Mouse (Mus musculus) embryonic facial prominence, embryonic 12.5 days (tissue): Measurements from ENCODE around the gene Maml3. TPM values are rescaled to one million over a fixed set of nuclear protein-coding genes. Genes with fewer than 3 reads are reported as not detected.

Experiments
- ATAC-seq: fragments of 200-750 bp; cut with Nextera tagmentation; 2 replicates; pipeline ENCODE4 v1.8.0; 2017; ENCODE audit not compliant: insufficient number of reproducible peaks, insufficient read depth, low FRiP score, low TSS enrichment
- H3K27ac ChIP-seq: fragments of 300-500 bp; sonication (generic); 2 replicates; pipeline ENCODE4 v1.5.1; 2016; ENCODE audit warnings: mild to moderate bottlenecking
- H3K27me3 ChIP-seq: fragments of 300-500 bp; sonication (generic); 2 replicates; pipeline ENCODE4 v1.6.1; 2016; ENCODE audit warnings: mild to moderate bottlenecking, moderate library complexity
- H3K36me3 ChIP-seq: fragments of 300-500 bp; sonication (generic); 2 replicates; pipeline ENCODE4 v1.6.1; 2016; ENCODE audit warnings: mild to moderate bottlenecking
- H3K4me1 ChIP-seq: fragments of 300-500 bp; sonication (generic); 2 replicates; pipeline ENCODE4 v1.6.1; 2016
- H3K4me2 ChIP-seq: fragments of 300-500 bp; sonication (generic); replicated peaks from 2 replicates; pipeline ENCODE4 v1.6.1; 2016; ENCODE audit warnings: mild to moderate bottlenecking, moderate library complexity
- H3K4me3 ChIP-seq: fragments of 300-500 bp; sonication (generic); 2 replicates; pipeline ENCODE4 v1.5.1; 2016; ENCODE audit warnings: mild to moderate bottlenecking
- H3K9ac ChIP-seq: fragments of 300-500 bp; sonication (generic); 2 replicates; pipeline ENCODE4 v1.6.1; 2016; ENCODE audit warnings: mild to moderate bottlenecking, moderate library complexity
- H3K9me3 ChIP-seq: fragments of 300-500 bp; sonication (generic); 2 replicates; pipeline ENCODE4 v1.6.1; 2016; ENCODE audit warnings: mild to moderate bottlenecking, moderate library complexity
- WGBS: fragments of 180-500 bp; shearing (Covaris S2); methylation state at CpG from one replicate; pipeline ENCODE4 v1.1.7; 2016; 5-methylcytosine and 5-hydroxymethylcytosine counted together
- polyA plus RNA-seq: library from polyadenylated mRNA; unstranded; fragments of >200 nt; fragmentation: Nextera tagmentation; extraction: Ambion mirVana; gene quantifications from 2 replicates; pipeline ENCODE4 v1.2.1, GENCODE M21; 2016

Gene Maml3
- polyA plus RNA-seq, 1 experiment from 2014 or later = 6.4 TPM

DNA sequence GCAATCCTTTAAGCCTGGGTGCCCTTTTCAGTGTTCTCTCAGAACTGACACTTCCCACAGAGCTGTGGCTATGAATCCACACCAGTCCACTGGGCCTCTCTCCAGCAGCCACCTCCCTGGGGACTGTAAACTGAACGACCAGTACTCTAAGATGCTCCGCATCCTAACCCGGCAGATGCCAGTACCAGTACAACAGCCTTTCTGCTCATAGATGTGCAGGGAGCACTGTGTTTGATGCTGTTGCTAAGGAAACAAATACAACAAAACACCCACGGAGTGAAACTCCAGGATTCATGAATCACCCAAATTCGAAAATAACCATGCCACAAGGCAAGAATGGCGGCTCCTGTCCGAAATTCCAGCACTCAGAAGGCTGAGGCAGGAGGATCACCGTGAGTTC lies 163.1 kb downstream of the Maml3 start:
- peaks cover 4% of the 10 kb centered on the region; the same call in 1 of the 2 replicates for H3K4me1 ChIP-seq
- no peaks in the 10 kb centered on the region for H3K9me3 ChIP-seq
- no peak overlapping the region for H3K4me3 ChIP-seq
- no peak overlapping the region for H3K9ac ChIP-seq
- no peaks in the 10 kb centered on the region for H3K36me3 ChIP-seq
- no peak overlapping the region for H3K27ac ChIP-seq
- whole genome bisulfite sequencing = 89% methylated on average over 8 of the region's 8 CpGs
- no peak overlapping the region for H3K4me2 ChIP-seq
- no peaks in the 10 kb centered on the region for H3K27me3 ChIP-seq
- no peak for ATAC-seq

DNA sequence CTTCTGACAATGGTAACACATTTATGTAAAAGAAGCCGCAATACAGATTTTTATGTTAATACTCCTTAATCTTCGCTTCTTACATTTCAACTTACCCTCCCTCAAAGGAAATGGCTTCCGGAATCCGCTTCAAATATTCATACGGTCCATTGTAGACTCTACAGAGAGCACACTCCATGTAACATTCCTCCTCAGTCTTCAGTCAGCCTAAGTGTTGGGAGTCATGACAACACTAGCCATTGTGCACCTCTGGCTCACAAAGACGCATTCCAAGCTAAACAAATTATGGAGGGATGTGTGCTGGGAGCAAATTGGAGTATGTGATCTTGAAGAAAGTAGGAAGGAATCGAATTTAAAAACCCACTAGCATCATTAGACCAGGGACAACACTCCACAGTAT lies 165.0 kb downstream of the Maml3 start:
- no peaks in the 10 kb centered on the region for H3K36me3 ChIP-seq
- H3K9ac ChIP-seq = no peak overlapping the region
- no peaks in the 10 kb centered on the region for H3K27me3 ChIP-seq
- 88% methylated on average over 7 of the region's 7 CpGs for WGBS
- H3K4me2 ChIP-seq = no peak overlapping the region
- no peaks in the 10 kb centered on the region for H3K9me3 ChIP-seq
- H3K4me1 ChIP-seq = no peaks in the 10 kb centered on the region
- no peak overlapping the region for H3K27ac ChIP-seq
- H3K4me3 ChIP-seq = no peak overlapping the region
- no peak for ATAC-seq

DNA sequence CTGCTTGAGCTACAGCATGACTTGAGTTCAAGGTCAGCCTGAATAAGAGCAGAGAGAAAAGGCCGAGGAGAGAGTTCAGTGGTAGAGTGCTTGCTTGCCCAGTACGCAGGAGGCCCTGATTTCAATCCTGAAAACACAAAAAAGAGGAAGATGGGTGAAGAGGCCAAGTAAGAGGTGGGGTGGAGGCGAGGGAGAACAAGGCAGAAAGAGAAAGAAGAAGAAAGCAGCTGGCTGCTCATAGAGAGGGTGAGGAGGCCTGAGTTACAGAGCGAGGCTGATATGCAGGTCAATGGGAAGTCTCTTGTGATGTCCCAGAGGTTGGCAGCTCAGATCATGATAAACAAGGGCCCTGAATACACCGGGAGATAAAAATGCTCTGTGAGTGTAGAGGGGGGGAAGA lies 165.8 kb downstream of the Maml3 start:
- no peak overlapping the region for H3K27ac ChIP-seq
- H3K9ac ChIP-seq = no peak overlapping the region
- H3K27me3 ChIP-seq = no peaks in the 10 kb centered on the region
- no peak overlapping the region for H3K4me3 ChIP-seq
- ATAC-seq = no peak
- no peak overlapping the region for H3K4me2 ChIP-seq
- no peaks in the 10 kb centered on the region for H3K4me1 ChIP-seq
- H3K36me3 ChIP-seq = no peaks in the 10 kb centered on the region
- 80% methylated on average over 5 of the region's 5 CpGs for WGBS
- no peaks in the 10 kb centered on the region for H3K9me3 ChIP-seq

DNA sequence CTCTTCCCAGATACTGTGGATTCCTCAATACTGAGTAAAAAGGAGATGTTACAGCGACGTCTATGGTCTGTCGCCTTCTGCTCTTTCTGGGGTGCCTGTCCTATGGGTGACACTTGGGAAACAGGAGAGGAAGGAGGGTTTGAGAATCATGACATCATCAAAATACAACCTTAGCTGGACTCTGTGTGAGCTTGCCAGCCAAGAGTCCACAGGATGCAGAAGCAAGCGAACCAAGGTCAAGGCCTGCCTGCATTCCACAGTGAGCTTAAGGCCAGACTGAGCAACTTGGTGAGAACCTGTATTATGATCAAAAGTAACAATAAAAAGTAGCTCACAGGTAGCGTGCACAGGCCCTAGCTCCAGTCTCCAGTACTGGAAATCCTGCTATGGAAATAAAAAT lies 167.7 kb downstream of the Maml3 start:
- ATAC-seq = no peak
- WGBS = 92% methylated on average over 5 of the region's 5 CpGs
- Histone ChIP-seq H3K27me3 (no peaks in the 10 kb centered on the region), H3K9ac (no peak overlapping the region), H3K4me1 (no peaks in the 10 kb centered on the region), H3K4me2 (no peak overlapping the region), H3K27ac (no peak overlapping the region), H3K36me3 (no peaks in the 10 kb centered on the region), H3K9me3 (no peaks in the 10 kb centered on the region), H3K4me3 (no peak overlapping the region)

DNA sequence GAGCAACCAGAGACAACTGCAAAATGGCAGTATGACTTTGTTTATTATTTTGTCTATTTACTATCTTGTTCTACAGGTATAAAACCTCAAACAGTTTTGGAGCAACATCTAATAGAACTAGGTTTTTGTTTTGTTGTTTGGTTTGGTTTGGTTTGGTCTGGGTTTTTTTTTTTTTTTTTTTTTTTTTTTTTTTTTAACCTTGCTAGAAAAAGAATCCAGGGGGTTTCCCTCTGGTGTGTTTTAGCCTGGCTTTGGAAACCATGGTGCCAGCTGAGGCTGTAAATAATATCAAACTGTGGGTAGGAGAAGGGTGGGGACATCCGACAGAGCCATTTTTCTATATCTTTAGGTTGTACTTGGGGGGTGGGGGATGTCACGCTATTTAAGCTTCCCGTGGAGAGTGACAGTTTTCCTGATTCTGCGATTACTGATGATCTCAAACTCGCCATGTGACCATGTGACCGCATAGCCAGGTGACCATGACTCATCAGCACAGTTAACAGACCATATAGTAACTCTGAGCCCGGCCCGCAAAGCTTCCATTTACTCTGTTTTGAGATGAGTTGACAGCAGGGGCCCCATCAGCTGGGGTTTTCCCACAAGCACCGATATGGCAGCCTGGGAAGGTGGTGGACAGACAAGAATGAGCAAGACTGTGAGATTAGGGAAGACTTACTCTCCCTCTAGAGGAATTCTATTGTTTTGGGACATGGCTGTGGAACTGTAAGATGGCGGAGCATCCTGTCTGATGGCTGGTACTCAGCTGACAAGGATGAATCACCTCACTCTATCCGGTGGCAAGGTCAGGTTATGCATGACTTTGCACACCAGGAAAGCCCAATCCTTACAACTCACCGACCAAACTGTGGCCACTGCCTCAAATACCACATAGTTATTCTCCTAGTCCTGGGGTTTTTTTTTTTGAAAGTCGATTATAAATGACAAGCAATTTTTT lies 170.1 kb downstream of the Maml3 start:
- no peak for ATAC-seq
- WGBS = 89% methylated on average over 13 of the region's 13 CpGs

DNA sequence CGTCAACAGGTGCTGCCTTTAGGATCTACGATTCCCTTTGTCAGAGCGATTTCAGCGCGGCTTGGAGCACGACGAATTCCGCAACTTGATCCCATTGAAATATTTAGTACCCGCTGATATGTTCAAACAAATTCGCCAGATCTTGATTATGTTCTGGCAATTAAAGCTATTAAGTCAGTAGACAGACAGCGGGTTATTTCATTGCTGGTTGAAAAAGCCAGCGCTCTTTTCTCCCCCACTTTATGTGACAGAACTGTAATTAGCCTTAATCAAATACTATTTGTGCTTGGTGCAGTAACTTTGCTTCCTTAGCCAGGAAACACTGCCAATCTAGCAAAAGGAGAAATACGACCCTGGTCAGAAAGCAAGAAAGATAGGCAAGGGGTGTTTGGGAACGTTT lies 176.7 kb downstream of the Maml3 start:
- H3K27ac ChIP-seq = peak overlapping the region; percentile 46; the same call in 1 of the 2 replicates
- H3K4me3 ChIP-seq = no peak overlapping the region
- no peak for ATAC-seq
- 51% methylated on average over 14 of the region's 14 CpGs for WGBS
- H3K36me3 ChIP-seq = no peaks in the 10 kb centered on the region
- no peak overlapping the region for H3K9ac ChIP-seq
- no peaks in the 10 kb centered on the region for H3K27me3 ChIP-seq
- peaks cover 18% of the 10 kb centered on the region for H3K4me1 ChIP-seq
- peak overlapping the region; percentile 2; the same call in 1 of the 2 replicates for H3K4me2 ChIP-seq
- no peaks in the 10 kb centered on the region for H3K9me3 ChIP-seq

More for the DNA sequence above, 170.1 kb downstream of the Maml3 start:
- Histone ChIP-seq H3K27me3 (no peaks in the 10 kb centered on the region), H3K4me3 (no peak overlapping the region), H3K4me2 (no peak overlapping the region), H3K36me3 (no peaks in the 10 kb centered on the region), H3K4me1 (no peaks in the 10 kb centered on the region), H3K9ac (no peak overlapping the region), H3K9me3 (no peaks in the 10 kb centered on the region), H3K27ac (no peak overlapping the region)

DNA sequence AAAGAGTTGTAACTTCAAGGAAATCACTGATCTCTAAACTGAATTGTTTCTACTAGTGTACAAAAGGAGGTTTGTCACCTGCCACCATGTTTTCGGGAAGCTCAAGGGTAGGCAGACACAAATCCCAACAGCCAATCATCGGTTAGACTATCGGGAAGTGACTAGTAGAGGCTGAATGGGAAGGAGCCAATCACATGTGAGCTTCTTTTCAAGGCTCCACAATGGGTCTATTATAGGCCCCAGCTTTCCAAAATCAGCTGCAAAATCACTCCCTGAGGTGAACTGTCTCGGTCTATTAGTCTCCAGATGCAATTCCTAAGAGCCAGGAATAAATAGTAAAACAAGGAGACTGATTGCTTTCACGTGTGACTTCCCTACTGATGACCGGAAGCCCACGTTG lies 177.3 kb downstream of the Maml3 start:
- Histone ChIP-seq H3K4me2 (peak overlapping the region; percentile 2; the same call in 1 of the 2 replicates), H3K27ac (no peak overlapping the region), H3K27me3 (no peaks in the 10 kb centered on the region), H3K9me3 (no peaks in the 10 kb centered on the region), H3K36me3 (no peaks in the 10 kb centered on the region), H3K9ac (no peak overlapping the region), H3K4me1 (peaks cover 18% of the 10 kb centered on the region), H3K4me3 (no peak overlapping the region)
- ATAC-seq = no peak
- 44% methylated on average over 7 of the region's 7 CpGs for WGBS

DNA sequence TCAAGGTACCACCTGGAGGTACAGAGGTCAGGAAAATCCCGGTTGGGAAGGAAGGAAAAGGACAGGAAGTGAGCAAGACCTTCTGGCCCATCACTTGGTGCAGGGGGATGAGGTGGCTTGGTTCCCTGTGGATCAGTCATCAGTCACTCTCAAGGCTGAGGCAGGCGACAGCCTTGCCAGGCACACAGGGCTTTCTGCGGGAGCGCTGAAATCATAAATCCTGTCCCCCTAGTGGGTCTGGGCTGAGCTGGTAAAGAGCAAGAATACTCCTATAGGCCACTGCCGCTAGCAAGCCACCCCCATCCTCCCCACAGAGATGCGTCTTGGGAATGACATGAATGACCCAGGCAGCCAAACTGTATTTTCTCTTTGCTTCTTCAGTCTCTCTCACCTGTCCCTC lies 177.8 kb downstream of the Maml3 start:
- WGBS = 66% methylated on average over 6 of the region's 6 CpGs
- Histone ChIP-seq H3K4me2 (no peak overlapping the region), H3K27me3 (no peaks in the 10 kb centered on the region), H3K9ac (no peak overlapping the region), H3K4me1 (peaks cover 18% of the 10 kb centered on the region), H3K4me3 (no peak overlapping the region), H3K9me3 (no peaks in the 10 kb centered on the region), H3K27ac (no peak overlapping the region), H3K36me3 (no peaks in the 10 kb centered on the region)
- no peak for ATAC-seq

DNA sequence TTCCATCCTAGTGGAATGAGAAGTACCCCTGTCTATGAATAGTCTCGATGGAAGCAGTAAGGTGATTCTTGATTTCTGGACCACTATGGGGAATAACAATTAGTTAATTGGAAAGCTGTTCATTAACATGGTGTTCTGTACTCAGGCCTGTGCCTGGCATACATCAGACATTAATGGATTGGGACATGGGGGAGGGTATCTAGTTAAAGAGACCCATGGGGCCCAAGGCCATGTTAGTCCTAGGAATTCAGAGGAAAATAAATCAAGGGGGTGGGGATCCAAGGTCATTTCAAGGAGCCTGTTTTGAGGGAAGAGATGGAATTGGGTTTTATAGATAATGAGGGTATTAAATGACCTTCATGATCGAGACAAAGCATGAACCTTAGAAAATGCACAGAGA lies 179.1 kb downstream of the Maml3 start:
- ATAC-seq = no peak
- H3K4me1 ChIP-seq = peaks cover 18% of the 10 kb centered on the region
- no peaks in the 10 kb centered on the region for H3K27me3 ChIP-seq
- no peaks in the 10 kb centered on the region for H3K36me3 ChIP-seq
- no peak overlapping the region for H3K4me3 ChIP-seq
- H3K27ac ChIP-seq = no peak overlapping the region
- no peak overlapping the region for H3K4me2 ChIP-seq
- no peaks in the 10 kb centered on the region for H3K9me3 ChIP-seq
- WGBS = 58% methylated on average over 2 of the region's 2 CpGs
- H3K9ac ChIP-seq = no peak overlapping the region

DNA sequence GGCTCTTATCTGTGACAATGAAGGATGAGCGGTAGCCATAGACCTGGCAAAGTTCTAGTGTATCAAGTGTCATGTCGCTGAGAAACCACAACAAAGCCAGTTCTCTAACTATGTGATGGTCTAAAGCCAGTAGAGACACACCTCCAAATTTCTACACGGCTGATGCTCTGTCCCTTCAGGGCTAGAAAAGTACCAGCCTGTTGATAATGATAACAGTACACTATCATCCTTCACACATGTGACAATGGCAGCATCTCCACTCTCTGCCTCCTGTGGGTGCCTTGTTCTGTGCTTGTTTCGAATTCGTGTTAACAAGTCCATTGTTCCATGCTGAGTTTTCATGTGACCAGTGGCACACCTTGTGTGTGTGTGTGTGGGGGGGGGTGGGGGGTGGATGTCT lies 180.2 kb downstream of the Maml3 start:
- Histone ChIP-seq H3K9me3 (no peaks in the 10 kb centered on the region), H3K4me2 (no peak overlapping the region), H3K27me3 (no peaks in the 10 kb centered on the region), H3K27ac (no peak overlapping the region), H3K36me3 (no peaks in the 10 kb centered on the region), H3K4me3 (no peak overlapping the region), H3K4me1 (peaks cover 18% of the 10 kb centered on the region), H3K9ac (no peak overlapping the region)
- ATAC-seq = no peak
- 78% methylated on average over 5 of the region's 5 CpGs for WGBS

DNA sequence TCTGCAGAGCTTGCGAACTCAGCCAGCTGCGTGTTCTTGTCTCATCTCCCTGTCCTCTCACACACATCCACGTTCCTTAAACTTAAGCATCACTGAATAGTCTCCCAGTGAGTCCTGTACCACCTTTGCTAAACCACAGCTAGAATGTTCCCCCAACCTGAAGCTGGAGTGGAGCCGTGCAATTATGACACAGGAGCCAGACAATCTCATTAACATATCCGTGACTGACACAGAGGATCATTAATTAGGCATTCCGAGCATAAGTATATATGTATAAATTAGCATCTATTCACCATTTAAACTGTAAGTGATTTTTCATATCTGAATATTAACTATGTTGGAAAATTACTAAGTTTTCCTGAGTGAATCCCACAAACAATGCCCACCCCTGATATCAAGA lies 181.1 kb downstream of the Maml3 start:
- no peak overlapping the region for H3K9ac ChIP-seq
- no peak overlapping the region for H3K4me2 ChIP-seq
- ATAC-seq = no peak
- H3K4me1 ChIP-seq = peaks cover 18% of the 10 kb centered on the region
- H3K36me3 ChIP-seq = no peaks in the 10 kb centered on the region
- H3K27ac ChIP-seq = no peak overlapping the region
- H3K27me3 ChIP-seq = no peaks in the 10 kb centered on the region
- H3K9me3 ChIP-seq = no peaks in the 10 kb centered on the region
- 80% methylated on average over 6 of the region's 6 CpGs for WGBS
- no peak overlapping the region for H3K4me3 ChIP-seq

DNA sequence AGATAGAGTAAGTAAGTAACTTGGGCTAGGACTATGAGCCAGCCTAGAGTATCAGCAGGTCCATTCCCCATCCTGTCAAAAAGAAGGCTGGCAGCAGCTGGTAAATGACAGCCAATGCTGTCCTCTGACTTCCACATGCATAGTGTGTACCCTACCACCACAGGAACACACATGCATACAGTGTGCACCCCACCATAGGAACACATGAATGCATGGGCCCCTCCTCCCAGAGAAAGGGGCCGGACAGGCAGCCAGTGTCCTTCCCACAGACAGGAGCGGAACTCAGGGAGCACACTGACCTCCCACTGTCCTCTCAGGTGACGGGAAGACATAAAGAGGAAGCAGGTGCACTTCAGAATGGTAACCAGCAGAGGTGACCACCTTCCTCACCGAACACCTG lies 188.0 kb downstream of the Maml3 start:
- 89% methylated on average over 4 of the region's 4 CpGs for WGBS
- 0 out of 2 replicates have a peak, but pooled peaks have one; percentile 54 for ATAC-seq

More for the DNA sequence above, 188.0 kb downstream of the Maml3 start:
- Histone ChIP-seq H3K4me3 (no peak overlapping the region), H3K9me3 (no peaks in the 10 kb centered on the region), H3K36me3 (no peaks in the 10 kb centered on the region), H3K27ac (no peak overlapping the region), H3K4me1 (peaks cover 21% of the 10 kb centered on the region), H3K27me3 (no peaks in the 10 kb centered on the region), H3K9ac (no peak overlapping the region), H3K4me2 (no peak overlapping the region)
